Mouse (Mus musculus): ENCODE results near the gene Cyp2b9. TPM values are rescaled to one million over a fixed set of nuclear protein-coding genes. Genes with fewer than 3 reads are reported as not detected.
"Not testable (repeated sequence)": the region's sequence is repeated elsewhere in the genome, so short reads cannot be mapped to it uniquely, and the experiment has no call there.

The Cyp2b9 gene
- total RNA-seq (2021) = not detected

DNA sequence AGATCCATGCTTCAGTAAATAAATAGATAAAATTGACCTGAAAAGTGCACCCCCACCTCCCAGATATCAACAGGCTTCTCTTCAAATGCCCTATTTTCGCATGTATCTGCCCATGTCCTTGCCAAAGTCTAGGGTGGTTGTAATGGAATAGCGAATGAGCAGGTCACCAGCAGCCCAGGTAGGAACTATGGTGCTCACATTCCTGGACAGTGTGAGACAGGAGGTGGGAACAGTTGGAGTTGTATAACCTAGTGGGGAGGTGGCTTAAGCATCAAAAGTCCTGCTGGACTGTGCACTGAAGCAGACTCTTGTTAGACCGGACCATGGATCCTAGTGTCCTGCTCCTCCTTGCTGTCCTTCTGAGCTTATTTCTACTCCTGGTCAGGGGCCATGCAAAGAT lies at the start of gene Cyp2b9:
Gene Cyp2b9, plus strand, starts transcription at position 301 of the 400 bp plus-strand sequence.
- intact Hi-C loops (cut with DNase I); DNase-seq (ENCODE audit: low spot score): not testable (repeated sequence)

DNA sequence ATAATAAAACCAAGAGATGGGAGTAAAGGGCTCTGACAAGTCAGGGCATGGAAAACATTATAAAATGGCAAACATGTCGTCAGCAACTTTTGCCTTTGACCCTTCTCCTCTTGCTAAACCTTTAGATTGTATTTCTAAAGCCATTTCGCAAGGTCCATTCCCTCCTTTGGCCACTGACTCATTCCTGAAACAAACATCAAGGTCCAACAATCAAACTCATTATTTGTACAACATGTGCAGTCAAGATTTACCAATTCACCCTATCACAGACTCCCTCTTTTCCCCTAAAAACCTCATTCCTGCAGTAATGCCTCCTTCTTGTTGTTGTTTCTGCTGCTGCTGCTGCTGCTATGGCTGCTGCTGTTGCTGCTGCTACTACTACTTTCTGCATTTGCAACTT lies 33.6 kb upstream of the Cyp2b9 start:
- intact Hi-C loops (cut with DNase I); DNase-seq (ENCODE audit: low spot score): not testable (repeated sequence)

DNA sequence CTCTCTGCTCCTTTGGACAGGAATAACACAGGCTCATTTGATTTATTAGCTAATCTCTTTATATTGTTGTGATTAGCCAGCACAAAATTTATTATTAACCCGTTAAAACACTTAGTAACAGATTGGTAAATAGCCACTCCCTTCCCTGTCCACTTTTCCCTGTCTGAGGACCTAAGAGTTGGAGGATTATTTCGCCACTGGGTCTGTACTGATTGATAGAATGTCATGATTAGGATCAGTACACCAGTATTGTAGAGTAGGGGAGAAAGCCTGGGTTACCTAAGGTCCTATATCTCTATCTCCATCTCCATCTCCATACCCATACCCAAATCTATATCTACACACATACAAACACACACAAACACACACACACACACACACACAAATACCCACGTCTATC lies 29.6 kb upstream of the Cyp2b9 start:
- intact Hi-C loops (cut with DNase I); DNase-seq (ENCODE audit: low spot score): not testable (repeated sequence)

DNA sequence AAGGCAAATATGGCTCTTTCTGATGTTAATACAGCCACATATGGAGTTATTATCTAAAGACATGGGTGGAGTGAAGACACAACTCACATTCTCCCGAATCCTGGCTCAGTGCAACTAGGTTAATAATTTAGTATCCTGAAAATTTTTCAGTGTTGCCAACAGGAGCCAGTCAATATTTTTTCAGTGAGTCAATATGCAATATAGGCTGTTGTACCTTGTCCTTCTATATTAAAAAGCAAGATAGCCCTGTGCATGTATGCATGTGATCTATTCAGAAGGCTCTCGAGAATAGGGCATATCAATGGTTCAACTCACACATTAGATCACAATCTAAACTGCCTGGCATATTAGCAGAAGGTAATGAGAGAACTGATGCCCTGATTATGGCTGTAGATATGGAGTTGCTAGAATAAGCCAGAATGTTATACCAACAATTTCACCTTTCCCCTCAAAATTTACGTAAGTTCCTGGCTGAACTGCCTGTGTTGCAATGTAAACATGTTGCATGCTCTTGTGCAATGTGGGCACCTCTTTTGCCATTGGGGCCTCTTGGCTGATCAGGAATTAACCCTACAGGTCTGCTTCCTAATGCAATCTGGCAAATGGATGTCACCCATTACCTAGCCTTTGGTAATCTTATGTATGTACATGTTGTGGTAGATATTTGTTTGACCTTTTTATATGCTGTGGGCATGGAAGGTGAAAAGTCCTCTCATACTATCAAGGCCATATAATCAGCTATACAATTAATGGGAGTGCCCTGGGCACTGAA lies 4.3 kb upstream of the Cyp2b9 start:
- intact Hi-C loops (cut with DNase I); DNase-seq (ENCODE audit: low spot score): not testable (repeated sequence)

DNA sequence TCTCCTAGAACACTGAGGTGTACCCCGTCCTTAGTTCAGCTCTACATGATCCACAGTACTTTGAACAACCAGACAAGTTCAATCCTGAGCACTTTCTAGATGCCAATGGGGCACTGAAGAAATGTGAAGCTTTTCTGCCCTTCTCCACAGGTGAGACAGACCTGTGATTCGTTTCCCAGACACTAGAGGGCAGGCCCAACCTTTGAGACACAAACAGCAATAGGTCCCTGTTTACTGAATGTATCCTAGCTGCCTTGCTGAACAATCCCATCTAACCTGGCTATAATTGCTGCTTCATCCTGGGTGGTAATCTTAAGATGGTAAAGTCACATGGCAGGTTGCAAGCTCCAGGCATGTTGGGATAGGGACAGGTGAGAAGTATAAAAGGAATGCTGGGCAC lies 27.9 kb downstream of the Cyp2b9 start:
- intact Hi-C loops (cut with DNase I) = no loop called here
- DNase-seq (ENCODE audit: low spot score) = no peak

DNA sequence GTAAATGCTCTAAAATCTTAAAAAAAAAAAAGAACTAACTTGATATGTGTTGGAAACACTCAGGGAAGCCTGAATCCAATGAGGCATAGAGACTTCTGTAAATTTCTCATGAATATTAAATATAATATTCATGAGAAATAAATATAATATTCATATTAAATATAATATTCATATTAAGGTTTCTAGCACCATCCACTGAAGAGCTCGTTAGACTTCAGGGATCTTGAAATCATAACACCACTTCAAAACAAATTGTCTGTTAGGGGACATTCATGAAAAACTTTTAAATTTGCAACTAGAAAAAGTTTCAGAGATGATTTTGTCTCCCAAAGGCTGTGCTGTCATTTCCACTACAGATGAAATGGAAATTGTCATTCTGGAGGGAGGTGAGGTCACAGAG lies 86.8 kb downstream of the Cyp2b9 start, which contains the start of gene Vmn1r184:
Gene Vmn1r184, plus strand, starts transcription at position 301 of the 400 bp plus-strand sequence.
- DNase-seq (ENCODE audit: low spot score); intact Hi-C loops (cut with DNase I): not testable (repeated sequence)

Other genes with a start within 250 kb of the Cyp2b9 start
- gene Cyp2b13, start 111.9 kb upstream of the Cyp2b9 start, total RNA-seq (2021) = not detected
- not detected for gene Vmn1r184, start 86.9 kb downstream of the Cyp2b9 start, total RNA-seq (2021)
- not detected for gene Cyp2a4, start 133.8 kb downstream of the Cyp2b9 start, total RNA-seq (2021)
- not detected for gene Nlrp9c, start 230.3 kb downstream of the Cyp2b9 start, total RNA-seq (2021)

Measured in heart, postnatal 25 days (tissue).